Comparison of ENCODE assay signal across 12 mouse cellular contexts in genomic region chr2:179978250-179978649, GRCm38 (mm10). TPM values are rescaled to one million over a fixed set of nuclear protein-coding genes. Genes with fewer than 3 reads are reported as not detected.
DNase-seq lines count a peak whose midpoint lies in the region; ATAC-seq and TF ChIP-seq lines count a peak whose summit lies in the region.
"Had no signal": no experiment of that assay in that cellular context is flagged by ENCODE, and none has a peak within 500 bp of the region (broad histone marks: within the 10 kb centered on the region; RNA-seq: fewer than 3 reads in every experiment).

No protein-coding gene starts in this region.

- H3K4me3 ChIP-seq in gastrocnemius, adult 2 months: no peak overlapping the region
- H3K4me3 ChIP-seq in liver, embryonic 14.5 days (ENCODE audit: insufficient read depth in 1 of 2, low read depth in 2 of 2, low read length in 2 of 2): no peak overlapping the region
- H3K4me3 ChIP-seq in embryonic facial prominence, embryonic 13.5 days: no peak overlapping the region
- H3K4me3 ChIP-seq in liver, postnatal 0 days (ENCODE audit: low read depth, low read length): no peak overlapping the region

- peak overlapping the region; percentile 81; the same call in 1 of the 2 replicates for H3K4me2 ChIP-seq in liver, embryonic 14.5 days (ENCODE audit: low read depth)
- H3K4me2 ChIP-seq in embryonic facial prominence, embryonic 13.5 days: peak overlapping the region; percentile 60; the same call in 1 of the 2 replicates
- H3K4me2 ChIP-seq in liver, postnatal 0 days (ENCODE audit: low read depth, low read length): 0 out of 2 replicates have a peak overlapping the region, but pooled peaks have one; percentile 72

- no peak for DNase-seq in gastrocnemius, adult 2 months
- no peak for DNase-seq in gastrocnemius, postnatal 14 days
- DNase-seq in liver, embryonic 14.5 days (ENCODE audit: low read depth in 3 of 3, low spot score in 3 of 3): no peak
- no peak for DNase-seq in liver
- DNase-seq in liver, postnatal 0 days: peak; percentile 10
- DNase-seq: adrenal gland, postnatal 25 days; heart, postnatal 14 days; lung, adult 18-20 months; spleen, adult 18-20 months had no signal

- no peak for TF ChIP-seq CTCF in gastrocnemius, adult 2 months (IDR thresholded peaks at IDR 0.05)
- TF ChIP-seq CTCF in liver, embryonic 14.5 days (IDR thresholded peaks at IDR 0.05; ENCODE audit: low read depth): no peak
- TF ChIP-seq CTCF in liver, postnatal 0 days (IDR thresholded peaks at IDR 0.05; ENCODE audit: low read depth): no peak

- peaks cover 17 to 22% of the 10 kb centered on the region in 2 experiments for H3K4me1 ChIP-seq in liver, embryonic 14.5 days (replicated peaks; ENCODE audit: control insufficient read depth in 2 of 2, insufficient read depth in 2 of 2, low read length in 1 of 2)
- H3K4me1 ChIP-seq in embryonic facial prominence, embryonic 13.5 days: peaks cover 31% of the 10 kb centered on the region
- peaks cover 26% of the 10 kb centered on the region for H3K4me1 ChIP-seq in liver, postnatal 0 days (ENCODE audit: insufficient read depth)

- H3K9me3 ChIP-seq in liver, embryonic 14.5 days (ENCODE audit: control insufficient read depth, low read length): no peaks in the 10 kb centered on the region
- H3K9me3 ChIP-seq in embryonic facial prominence, embryonic 13.5 days: no peaks in the 10 kb centered on the region
- no peaks in the 10 kb centered on the region for H3K9me3 ChIP-seq in liver, postnatal 0 days (ENCODE audit: low read length)
- H3K9me3 ChIP-seq: intestine, embryonic 15.5 days had no signal

- TF ChIP-seq EP300 in liver, embryonic 14.5 days (IDR thresholded peaks at IDR 0.05; ENCODE audit: low read depth): no peak
- TF ChIP-seq EP300 in liver, postnatal 0 days (IDR thresholded peaks at IDR 0.05; ENCODE audit: low read depth): no peak

- no peak for ATAC-seq in liver, embryonic 14.5 days (ENCODE audit: insufficient read depth)
- no peak for ATAC-seq in embryonic facial prominence, embryonic 13.5 days (ENCODE audit: insufficient number of reproducible peaks, insufficient read depth, low FRiP score, low TSS enrichment, low read depth)
- ATAC-seq in liver, postnatal 0 days: no peak
- no peak for ATAC-seq in activated CD4-positive, CD25-positive, alpha-beta regulatory T cell, adult 4 months
- ATAC-seq: intestine, embryonic 15.5 days had no signal

- peak overlapping the region; percentile 100; the same call in 1 of the 2 replicates for H3K27ac ChIP-seq in gastrocnemius, adult 2 months
- H3K27ac ChIP-seq in liver, embryonic 14.5 days: no peak overlapping the region
- H3K27ac ChIP-seq in embryonic facial prominence, embryonic 13.5 days: no peak overlapping the region
- no peak overlapping the region for H3K27ac ChIP-seq in liver, postnatal 0 days (ENCODE audit: low read depth)

- intact Hi-C loops in gastrocnemius, adult 2 months (cut with DNase I): loop anchor here (5.0 kb wide), 1 partner anchor 64 kb away; the partner anchor contains the start of genes Psma7 and Ss18l1
- intact Hi-C loops in gastrocnemius, postnatal 14 days (cut with DNase I; ENCODE audit: low total_unique reads): no loop called here

- no peaks in the 10 kb centered on the region for H3K36me3 ChIP-seq in liver, embryonic 14.5 days (replicated peaks; ENCODE audit: control insufficient read depth, insufficient read depth, low read depth)
- H3K36me3 ChIP-seq in embryonic facial prominence, embryonic 13.5 days: no peaks in the 10 kb centered on the region
- no peaks in the 10 kb centered on the region for H3K36me3 ChIP-seq in liver, postnatal 0 days (replicated peaks; ENCODE audit: insufficient read depth, low read length)
- H3K36me3 ChIP-seq: intestine, embryonic 15.5 days had no signal

- H3K27me3 ChIP-seq in liver, embryonic 14.5 days (ENCODE audit: control insufficient read depth, insufficient read depth, low read length): no peaks in the 10 kb centered on the region
- no peaks in the 10 kb centered on the region for H3K27me3 ChIP-seq in embryonic facial prominence, embryonic 13.5 days
- no peaks in the 10 kb centered on the region for H3K27me3 ChIP-seq in liver, postnatal 0 days (ENCODE audit: insufficient read depth, low read length)
- H3K27me3 ChIP-seq: intestine, embryonic 15.5 days had no signal

- no peak overlapping the region for H3K9ac ChIP-seq in liver, embryonic 14.5 days (replicated peaks)
- H3K9ac ChIP-seq in embryonic facial prominence, embryonic 13.5 days: no peak overlapping the region
- H3K9ac ChIP-seq in liver, postnatal 0 days (replicated peaks): no peak overlapping the region
- H3K9ac ChIP-seq: intestine, embryonic 15.5 days had no signal

- WGBS in liver, embryonic 14.5 days (ENCODE audit: insufficient replicate concordance): 80% methylated on average over 3 of the region's 3 CpGs
- 66% methylated on average over 3 of the region's 3 CpGs for WGBS in embryonic facial prominence, embryonic 13.5 days
- 81% methylated on average over 3 of the region's 3 CpGs for WGBS in liver, postnatal 0 days (ENCODE audit: insufficient replicate concordance)

RNA-seq across cellular contexts. Expression of gene Taf4, which starts 1.8 kb away (rescaled TPM):
- 10 to 100 TPM; 10.5 to 10.9 TPM for total RNA-seq in gastrocnemius, adult 2 months (2021)
- total RNA-seq in gastrocnemius, postnatal 14 days (2021): 1 to 10 TPM; 7.6 to 7.7 TPM
- polyA plus RNA-seq in liver, embryonic 14.5 days (2012; rRNA removed): 4.3 and 5.7 TPM in 2 replicates
- polyA plus RNA-seq in liver, embryonic 14.5 days (2014; fragmentation: Nextera tagmentation; extraction: Ambion mirVana): 2.1 and 2.3 TPM in 2 replicates
- 3.7 and 3.9 TPM in 2 replicates for polyA plus RNA-seq in embryonic facial prominence, embryonic 13.5 days (2015; fragmentation: Nextera tagmentation; extraction: Ambion mirVana)
- polyA plus RNA-seq in liver, postnatal 0 days (2015; fragmentation: Nextera tagmentation; extraction: Ambion mirVana): 1.7 TPM in 2 replicates
- 1 to 10 TPM; 4.5 to 6.5 TPM for polyA plus RNA-seq in activated CD4-positive, CD25-positive, alpha-beta regulatory T cell, adult 4 months (2017; shearing (Covaris generic))

RNA-seq across cellular contexts. Expression of gene Lsm14b, which starts 46.5 kb away (rescaled TPM):
- total RNA-seq in gastrocnemius, adult 2 months (2021): 10 to 100 TPM; 46.2 to 48.3 TPM
- total RNA-seq in gastrocnemius, postnatal 14 days (2021): 10 to 100 TPM; 43.7 to 45.0 TPM
- 6.0 and 10.7 TPM in 2 replicates for polyA plus RNA-seq in liver, embryonic 14.5 days (2012; rRNA removed)
- polyA plus RNA-seq in liver, embryonic 14.5 days (2014; fragmentation: Nextera tagmentation; extraction: Ambion mirVana): 1.5 and 1.7 TPM in 2 replicates
- polyA plus RNA-seq in embryonic facial prominence, embryonic 13.5 days (2015; fragmentation: Nextera tagmentation; extraction: Ambion mirVana): 11.1 and 11.4 TPM in 2 replicates
- polyA plus RNA-seq in liver, postnatal 0 days (2015; fragmentation: Nextera tagmentation; extraction: Ambion mirVana): 1.6 and 1.7 TPM in 2 replicates
- 1 to 10 TPM; 3.3 to 4.1 TPM for polyA plus RNA-seq in activated CD4-positive, CD25-positive, alpha-beta regulatory T cell, adult 4 months (2017; shearing (Covaris generic))
